Mouse (Mus musculus) gastrocnemius, adult 2 months (tissue): ENCODE data around the gene Man2a1. TPM values are rescaled to one million over a fixed set of nuclear protein-coding genes. Genes with fewer than 3 reads are reported as not detected.
A peak's percentile ranks its signal among the peaks of the same experiment; 100 is the strongest.

Source experiments
- DNase-seq: peaks from one replicate; pipeline ENCODE4 v3.0.0; 2022
- H3K27ac ChIP-seq: fragments of 200-600 bp; 2 replicates; pipeline ENCODE4 v1.8.1; 2022; ENCODE audit warnings: mild to moderate bottlenecking
- H3K4me3 ChIP-seq: fragments of 200-600 bp; 2 replicates; pipeline ENCODE4 v1.8.1; 2022; ENCODE audit warnings: mild to moderate bottlenecking, moderate library complexity
- CTCF ChIP-seq: fragments of 200-600 bp; IDR thresholded peaks from 2 replicates; pipeline ENCODE4 v1.8.1; 2022; ENCODE audit warnings: antibody characterized with exemption, mild to moderate bottlenecking, moderate library complexity
- intact Hi-C: fragments of 180-260 bp; cut with DNase I; formaldehyde crosslinking; loops from one replicate; pipeline ENCODE4 v1.15.1; 2025
- total RNA-seq, 2 experiments: library from RNA; stranded (reverse); gene quantifications; 2 replicates each; pipeline ENCODE4 v1.2.3; 2021

Gene Man2a1
- total RNA-seq, 2 experiments from 2014 or later: 9.0 to 9.8 TPM

DNA sequence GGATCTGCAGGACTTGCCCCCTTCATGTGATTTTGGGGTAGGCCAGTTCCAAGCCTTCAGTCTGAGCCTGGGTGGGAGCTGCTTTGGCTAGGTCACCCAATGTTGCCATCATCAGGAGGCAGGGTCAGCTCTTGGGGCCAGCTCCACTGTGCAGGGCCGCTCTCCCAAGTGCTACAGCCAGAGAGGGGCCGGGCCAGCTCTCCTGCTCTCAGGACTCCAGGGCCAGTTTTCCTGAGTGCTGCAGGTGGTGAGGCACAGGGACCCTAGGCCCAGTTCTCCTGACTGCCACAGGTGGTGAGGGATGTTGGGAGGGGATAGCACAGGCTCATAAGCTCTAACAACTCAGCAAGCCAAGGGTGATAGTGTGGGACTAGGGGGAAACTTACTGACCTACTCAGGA lies 53.1 kb downstream of the Man2a1 start:
- Histone ChIP-seq H3K27ac (no peak overlapping the region), H3K4me3 (no peak overlapping the region)
- no peak for DNase-seq
- intact Hi-C loops: no loop called here
- no peak for TF ChIP-seq CTCF

DNA sequence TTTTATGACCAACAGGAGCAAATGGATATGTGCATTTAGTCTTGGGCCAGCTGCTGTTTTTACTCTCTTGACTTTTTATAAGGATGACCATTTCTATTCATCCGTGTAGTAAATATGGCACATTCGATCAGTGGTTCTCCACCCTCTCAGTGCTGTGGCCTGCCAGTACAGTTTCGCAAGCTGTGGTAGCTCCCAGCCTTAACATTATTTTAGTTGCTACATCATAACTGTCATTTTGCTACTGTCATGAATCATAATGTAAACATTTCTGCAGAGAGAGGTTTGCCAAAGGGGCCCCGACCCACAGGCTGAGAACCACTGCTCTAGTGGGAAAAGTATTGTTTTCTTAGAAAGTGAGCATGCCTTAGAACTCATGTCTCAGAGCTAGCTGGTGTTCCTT lies 59.1 kb downstream of the Man2a1 start:
- intact Hi-C loops: no loop called here
- Histone ChIP-seq H3K4me3 (no peak overlapping the region), H3K27ac (no peak overlapping the region)
- no peak for DNase-seq
- no peak for TF ChIP-seq CTCF

DNA sequence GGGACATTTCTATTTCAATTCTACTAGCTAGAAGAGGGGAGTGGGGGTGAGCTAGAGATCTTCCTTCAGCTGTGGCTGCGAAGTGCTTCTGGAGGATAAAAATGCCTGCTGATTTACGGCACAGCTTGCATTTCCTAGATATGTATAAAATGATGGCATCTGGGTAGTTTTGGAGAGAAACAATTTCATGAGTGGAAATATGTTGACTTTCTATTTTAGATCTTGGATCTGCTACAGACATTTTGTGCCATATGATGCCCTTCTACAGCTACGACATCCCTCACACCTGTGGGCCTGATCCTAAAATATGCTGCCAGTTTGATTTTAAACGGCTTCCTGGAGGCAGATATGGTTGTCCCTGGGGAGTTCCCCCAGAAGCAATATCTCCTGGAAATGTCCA lies 66.0 kb downstream of the Man2a1 start:
- DNase-seq: no peak
- TF ChIP-seq CTCF: no peak
- Histone ChIP-seq H3K27ac (no peak overlapping the region), H3K4me3 (no peak overlapping the region)
- intact Hi-C loops: no loop called here

DNA sequence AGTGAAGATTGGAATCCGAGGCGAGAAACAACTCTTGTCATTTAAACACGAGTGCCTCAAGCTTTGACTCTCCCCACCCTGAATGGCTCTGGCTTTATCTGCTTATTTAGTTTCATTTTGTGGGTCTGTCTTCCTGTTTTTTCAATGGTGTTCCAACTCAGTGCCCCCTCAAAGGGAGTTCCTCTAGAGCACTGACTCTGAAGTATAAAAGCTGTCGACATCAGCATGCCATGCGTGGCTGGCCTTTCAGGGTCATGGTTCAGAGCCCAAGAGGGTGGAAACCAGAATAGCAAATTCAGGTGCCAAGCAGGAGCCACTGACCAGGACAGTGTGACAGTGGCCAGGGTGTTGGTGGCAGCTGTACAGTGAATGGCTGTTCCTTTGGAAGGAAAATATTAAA lies 68.0 kb downstream of the Man2a1 start:
- no peak overlapping the region for H3K27ac ChIP-seq
- DNase-seq: peak; percentile 22
- intact Hi-C loops: no loop called here
- no peak overlapping the region for H3K4me3 ChIP-seq
- TF ChIP-seq CTCF: no peak

DNA sequence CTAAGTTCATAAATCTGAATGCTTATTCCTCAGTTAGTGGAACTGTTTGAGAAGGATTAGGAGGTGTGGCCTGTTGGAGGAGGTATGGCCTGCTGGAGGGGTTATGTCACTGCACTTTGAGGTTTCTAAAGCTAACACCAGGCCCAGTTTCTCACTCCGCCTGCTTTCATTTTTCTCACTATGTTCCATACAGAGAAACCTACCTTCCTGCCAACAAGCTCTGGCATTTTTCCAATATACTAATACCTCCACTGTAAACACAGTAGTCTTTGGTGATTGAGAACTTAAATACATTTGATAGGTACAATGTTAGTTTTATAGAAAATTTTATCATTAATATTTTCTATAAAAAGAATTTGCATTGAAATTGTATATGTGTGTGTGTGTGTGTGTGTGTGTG lies 73.9 kb downstream of the Man2a1 start:
- intact Hi-C loops: no loop called here
- TF ChIP-seq CTCF: no peak
- Histone ChIP-seq H3K27ac (no peak overlapping the region), H3K4me3 (no peak overlapping the region)
- no peak for DNase-seq

DNA sequence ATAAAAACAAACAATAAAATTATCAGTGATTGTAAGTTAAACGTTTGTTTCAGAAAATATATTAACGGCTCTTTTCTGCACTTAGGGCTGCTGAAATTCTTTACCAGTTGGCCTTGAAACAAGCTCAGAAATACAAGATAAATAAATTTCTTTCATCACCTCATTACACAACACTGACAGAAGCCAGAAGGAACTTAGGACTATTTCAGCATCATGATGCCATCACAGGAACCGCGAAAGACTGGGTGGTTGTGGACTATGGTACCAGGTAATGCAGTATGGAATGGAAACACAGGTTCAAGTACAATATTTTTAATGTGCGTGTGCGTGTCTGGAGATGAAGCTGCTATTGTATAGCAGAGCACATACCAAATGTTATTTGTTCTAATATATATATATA lies 74.4 kb downstream of the Man2a1 start:
- H3K4me3 ChIP-seq: no peak overlapping the region
- intact Hi-C loops: no loop called here
- TF ChIP-seq CTCF: no peak
- no peak overlapping the region for H3K27ac ChIP-seq
- DNase-seq: no peak

DNA sequence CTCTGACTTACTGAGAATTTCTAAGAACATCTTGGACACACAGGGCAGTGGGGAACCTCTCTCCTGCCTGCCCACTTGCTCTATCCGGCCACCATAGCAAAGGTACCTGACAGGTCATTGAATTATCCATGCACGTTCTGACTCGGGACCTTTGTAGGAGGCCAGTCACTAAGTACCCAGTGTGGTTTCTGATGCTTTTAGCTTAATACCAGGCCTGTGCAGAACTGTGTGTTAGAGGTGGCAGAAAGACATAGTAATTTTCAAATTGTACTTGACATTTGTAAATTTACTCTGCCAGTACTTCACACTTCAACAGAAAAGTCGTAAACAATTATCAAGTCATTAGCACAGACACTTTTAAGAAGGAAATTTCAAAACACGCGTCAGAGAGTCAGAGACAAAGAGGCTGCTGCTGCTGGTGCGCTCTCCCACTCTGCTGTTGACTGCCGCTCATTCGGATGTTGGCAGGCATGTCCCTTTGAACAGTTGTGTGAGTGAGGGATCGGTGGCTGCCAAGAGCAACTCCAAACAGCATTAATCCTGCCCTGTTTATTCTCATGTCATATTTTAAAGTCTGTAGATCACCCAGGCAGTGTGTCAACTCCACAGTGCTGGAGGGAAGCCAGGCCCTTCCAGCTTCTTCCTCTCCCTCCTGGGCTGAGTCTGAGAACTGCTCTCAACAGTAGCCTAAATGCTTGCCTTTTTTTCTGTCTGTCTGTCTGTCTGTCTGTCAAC lies 76.4 kb downstream of the Man2a1 start:
- no peak overlapping the region for H3K27ac ChIP-seq
- TF ChIP-seq CTCF: no peak
- DNase-seq: peak; percentile 36
- H3K4me3 ChIP-seq: no peak overlapping the region
- intact Hi-C loops: no loop called here

DNA sequence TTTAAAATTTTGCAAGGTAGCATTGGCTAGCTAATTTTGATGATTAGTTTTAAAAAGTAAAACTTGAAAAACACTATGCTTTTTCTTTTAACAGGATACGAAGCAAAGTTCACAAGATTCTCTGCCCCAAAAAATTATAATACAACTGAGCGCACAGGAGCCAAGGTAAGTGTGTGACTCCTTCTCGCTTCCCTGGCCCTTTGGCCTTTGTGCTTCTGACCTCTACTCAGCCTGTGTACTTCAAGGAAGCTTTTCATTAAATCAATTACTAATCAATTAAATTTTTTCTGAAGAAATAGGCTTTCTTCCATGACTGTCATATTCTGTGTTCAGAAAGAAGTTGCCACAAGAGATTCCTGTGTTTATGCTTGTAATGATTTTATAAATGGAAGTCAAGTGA lies 80.9 kb downstream of the Man2a1 start:
- no peak for TF ChIP-seq CTCF
- intact Hi-C loops: loop anchor here (5.0 kb wide), 3 partner anchors 36 to 64 kb away; no protein-coding TSS in a partner anchor
- no peak for DNase-seq
- Histone ChIP-seq H3K27ac (no peak overlapping the region), H3K4me3 (no peak overlapping the region)

DNA sequence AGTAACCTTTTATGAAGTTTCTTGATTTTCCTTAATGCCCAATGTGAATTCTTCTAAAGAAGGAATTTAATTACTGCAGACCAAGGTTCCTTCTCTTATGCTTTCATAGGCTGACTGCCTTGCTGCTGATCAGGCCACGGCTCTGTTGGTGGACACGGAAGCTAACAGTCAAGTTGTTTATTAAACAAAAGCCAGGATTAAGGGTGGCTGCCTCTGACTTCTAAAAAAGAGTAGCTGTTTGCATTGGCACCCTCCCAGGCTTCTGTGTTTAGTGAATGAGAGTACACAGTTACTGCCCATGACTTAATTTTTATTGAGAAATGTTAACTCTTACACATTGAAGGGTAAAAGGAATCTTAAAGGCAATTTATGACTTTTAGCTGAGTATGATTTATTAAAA lies 81.4 kb downstream of the Man2a1 start:
- no peak for DNase-seq
- Histone ChIP-seq H3K27ac (no peak overlapping the region), H3K4me3 (no peak overlapping the region)
- intact Hi-C loops: loop anchor here (5.0 kb wide), 3 partner anchors 35 to 65 kb away; no protein-coding TSS in a partner anchor
- no peak for TF ChIP-seq CTCF

DNA sequence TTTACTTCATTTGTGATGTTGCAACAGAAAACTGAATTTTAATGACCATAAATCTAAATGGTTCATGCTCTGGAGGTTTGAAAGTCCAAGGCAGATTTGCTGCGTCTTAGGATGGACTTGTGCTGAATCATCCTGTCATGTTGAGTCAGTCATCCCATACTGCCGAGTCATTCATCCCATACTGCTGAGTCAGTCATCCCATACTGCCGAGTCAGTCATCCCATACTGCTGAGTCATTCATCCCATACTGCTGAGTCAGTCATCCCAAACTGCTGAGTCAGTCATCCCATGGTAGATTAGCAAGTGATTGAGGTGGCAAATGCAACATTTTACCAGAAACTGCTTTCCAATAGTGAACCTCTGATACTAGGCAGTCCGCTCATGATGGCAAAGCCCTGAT lies 83.6 kb downstream of the Man2a1 start:
- TF ChIP-seq CTCF: no peak
- Histone ChIP-seq H3K27ac (no peak overlapping the region), H3K4me3 (no peak overlapping the region)
- no peak for DNase-seq
- intact Hi-C loops: loop anchor here (5.0 kb wide), 3 partner anchors 33 to 67 kb away; no protein-coding TSS in a partner anchor

DNA sequence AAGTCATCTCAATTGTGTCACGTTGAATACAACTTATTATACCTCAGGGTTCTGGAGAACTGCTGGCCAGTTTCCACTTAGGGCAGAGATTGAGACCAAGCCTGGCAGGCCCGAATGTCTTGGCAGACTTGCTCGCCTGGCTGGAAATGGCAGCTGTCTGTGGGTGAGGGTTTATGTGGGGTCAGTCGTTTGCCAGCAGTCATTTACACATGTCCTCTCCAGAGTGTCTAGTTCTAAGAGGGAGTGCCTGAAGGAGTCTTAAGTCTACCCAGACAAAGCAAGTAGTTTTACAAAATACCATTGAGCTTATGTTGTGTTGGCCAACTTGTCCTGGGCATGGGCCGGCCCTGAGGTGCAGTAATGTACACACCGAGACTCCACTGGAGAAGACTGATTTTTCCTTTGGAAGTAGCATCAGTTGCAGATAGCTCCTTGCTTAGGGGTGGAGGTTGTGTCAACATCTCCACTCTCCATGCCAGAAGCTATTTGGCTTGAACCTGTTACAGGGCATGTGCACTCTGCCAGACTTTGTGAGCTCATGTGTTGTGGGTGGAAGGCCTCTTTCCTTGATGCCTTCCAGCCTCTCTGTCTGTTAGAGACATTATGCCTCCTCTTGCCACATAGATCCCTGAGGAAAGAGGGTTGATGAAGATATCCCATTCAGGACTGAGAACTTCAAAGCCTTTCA lies 84.8 kb downstream of the Man2a1 start:
- intact Hi-C loops: loop anchor here (5.0 kb wide), 1 partner anchor 83 kb away; the partner anchor contains the start of gene Man2a1
- peak; percentile 91 for DNase-seq
- TF ChIP-seq CTCF: no peak
- Histone ChIP-seq H3K4me3 (no peak overlapping the region), H3K27ac (peak overlapping the region; percentile 75)

DNA sequence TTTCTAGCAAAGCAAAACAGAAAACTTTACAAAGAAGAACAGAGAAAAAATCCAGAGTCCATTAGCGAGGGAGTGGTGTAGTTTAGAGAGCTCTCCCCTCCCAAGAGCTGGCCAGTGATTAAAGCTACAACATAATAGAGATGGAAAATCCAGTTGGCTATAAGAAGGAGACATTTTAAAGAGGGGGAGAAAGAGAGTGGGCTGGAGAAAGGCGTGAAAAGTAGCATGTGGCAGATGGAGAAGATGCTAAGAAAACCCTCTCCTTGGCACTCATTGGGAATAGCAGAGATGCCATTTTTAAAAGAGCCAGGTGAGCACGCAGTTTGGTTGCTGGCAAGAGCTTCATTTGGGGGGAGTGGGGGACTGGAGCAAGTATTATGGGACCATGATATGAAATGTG lies 89.1 kb downstream of the Man2a1 start:
- no peak for TF ChIP-seq CTCF
- intact Hi-C loops: loop anchor here (5.0 kb wide), 1 partner anchor 87 kb away; the partner anchor contains the start of gene Man2a1
- H3K27ac ChIP-seq: no peak overlapping the region
- DNase-seq: no peak
- H3K4me3 ChIP-seq: no peak overlapping the region

DNA sequence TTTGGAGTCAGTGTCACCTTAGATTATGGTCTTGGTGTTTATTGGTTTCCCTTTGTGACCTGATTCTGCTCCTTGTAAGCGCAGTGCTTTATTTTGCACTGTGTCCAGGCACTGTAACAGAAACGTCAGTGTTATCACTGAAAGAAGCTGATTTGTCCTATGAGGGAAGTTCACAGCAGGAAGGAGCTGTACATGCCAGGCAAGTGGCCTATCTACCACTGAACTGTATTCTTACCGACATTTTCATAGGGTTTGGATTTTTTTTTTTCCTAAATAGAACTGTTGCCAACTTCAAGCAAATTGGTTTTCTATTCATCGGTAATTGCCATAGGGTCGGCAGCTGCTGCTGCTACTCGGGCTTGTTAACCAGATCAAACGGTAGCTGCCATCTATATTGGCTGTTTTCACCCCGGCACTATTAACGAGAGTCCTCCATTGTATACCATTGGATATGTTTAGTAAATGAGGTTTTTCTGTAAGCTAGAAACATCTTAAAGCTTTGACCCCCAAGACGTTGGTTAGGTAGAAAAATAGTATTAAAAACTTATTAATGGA lies 96.8 kb downstream of the Man2a1 start:
- TF ChIP-seq CTCF: no peak
- intact Hi-C loops: no loop called here
- H3K4me3 ChIP-seq: no peak overlapping the region
- H3K27ac ChIP-seq: no peak overlapping the region
- DNase-seq: no peak
